ENCODE assay signal across 8 mouse cellular contexts in the genomic region with DNA sequence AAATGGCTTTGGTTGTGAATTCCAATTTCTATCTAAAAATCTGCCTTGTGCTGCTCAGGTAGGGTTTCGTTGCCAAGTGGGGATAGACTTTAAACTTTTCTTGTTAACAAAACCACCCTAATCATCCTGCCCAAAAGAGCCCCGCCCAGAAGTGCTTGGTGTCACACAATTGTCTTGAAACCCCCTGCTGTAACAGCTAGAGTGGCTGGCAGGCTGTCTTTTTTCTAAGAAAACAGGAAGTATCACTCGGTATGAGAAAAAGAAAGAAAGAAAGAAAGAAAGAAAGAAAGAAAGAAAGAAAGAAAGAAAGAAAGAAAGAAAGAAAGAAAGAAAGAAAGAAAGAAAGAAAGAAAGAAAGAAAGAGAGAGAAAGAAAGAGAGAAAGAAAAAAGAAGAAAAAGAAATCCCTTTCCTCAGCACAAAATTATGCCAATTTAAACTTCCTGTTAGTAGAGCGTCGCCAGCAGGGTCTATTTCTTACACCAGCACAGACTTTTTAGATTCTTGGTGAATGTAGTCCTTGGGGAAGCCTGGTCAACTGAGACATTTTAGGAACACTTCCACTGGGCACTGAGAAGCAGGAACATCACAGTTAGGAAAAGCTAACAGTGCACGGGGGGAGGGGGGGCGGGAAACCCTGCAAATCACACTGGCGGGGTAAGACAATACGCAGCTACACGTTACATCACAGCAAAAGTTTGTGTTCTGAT.
DNase-seq lines count a peak whose midpoint lies in the region; ATAC-seq and TF ChIP-seq lines count a peak whose summit lies in the region.

No protein-coding gene starts in this region.

- H3K9ac ChIP-seq in lung, embryonic 15.5 days = peak overlapping the region; percentile 31
- H3K9ac ChIP-seq in forebrain, embryonic 13.5 days = peak overlapping the region; percentile 65
- H3K9ac ChIP-seq in liver, embryonic 13.5 days = peak overlapping the region; percentile 63

- H3K27me3 ChIP-seq in lung, embryonic 15.5 days = no peaks in the 10 kb centered on the region
- no peaks in the 10 kb centered on the region for H3K27me3 ChIP-seq in forebrain, embryonic 13.5 days
- H3K27me3 ChIP-seq in liver, embryonic 13.5 days = no peaks in the 10 kb centered on the region

- DNase-seq in lung, postnatal 36 days = no peak
- no peak for DNase-seq in liver, embryonic 13.5 days
- no peak for DNase-seq in adrenal gland, postnatal 25 days
- DNase-seq in retina, postnatal 1 day = no peak
- DNase-seq in spleen, adult 12 weeks (ENCODE audit: low spot score) = no peak

- peak overlapping the region; percentile 41 for H3K4me3 ChIP-seq in lung, embryonic 15.5 days
- H3K4me3 ChIP-seq in forebrain, embryonic 13.5 days = peak overlapping the region; percentile 43
- peak overlapping the region; percentile 55 for H3K4me3 ChIP-seq in liver, embryonic 13.5 days (replicated peaks)
- H3K4me3 ChIP-seq in olfactory bulb, adult 2 months (ENCODE audit: insufficient read depth, low read depth, low read length) = peak overlapping the region; percentile 41; the same call in 1 of the 2 replicates

- peaks cover 24% of the 10 kb centered on the region for H3K4me1 ChIP-seq in lung, embryonic 15.5 days
- peaks cover 36% of the 10 kb centered on the region for H3K4me1 ChIP-seq in forebrain, embryonic 13.5 days
- peaks cover 88% of the 10 kb centered on the region for H3K4me1 ChIP-seq in liver, embryonic 13.5 days (replicated peaks)
- peaks cover 3% of the 10 kb centered on the region; the same call in 1 of the 2 replicates for H3K4me1 ChIP-seq in olfactory bulb, adult 2 months (ENCODE audit: control insufficient read depth, insufficient read depth, low read length)

- peak overlapping the region; percentile 72 for H3K4me2 ChIP-seq in lung, embryonic 15.5 days
- H3K4me2 ChIP-seq in forebrain, embryonic 13.5 days = peak overlapping the region; percentile 88
- H3K4me2 ChIP-seq in liver, embryonic 13.5 days = peak overlapping the region; percentile 75

- TF ChIP-seq POLR2A in olfactory bulb, adult 2 months (IDR thresholded peaks at IDR 0.05; ENCODE audit: insufficient read depth, low read depth, low read length) = no peak

- no peak overlapping the region for H3K27ac ChIP-seq in lung, embryonic 15.5 days
- H3K27ac ChIP-seq in forebrain, embryonic 13.5 days = no peak overlapping the region
- H3K27ac ChIP-seq in liver, embryonic 13.5 days = peak overlapping the region; percentile 49
- H3K27ac ChIP-seq in olfactory bulb, adult 2 months (ENCODE audit: insufficient read depth, low read depth, low read length) = no peak overlapping the region

- 2% methylated on average over 10 of the region's 10 CpGs for WGBS in lung, embryonic 15.5 days
- WGBS in forebrain, embryonic 13.5 days = 3% methylated on average over 10 of the region's 10 CpGs
- 4% methylated on average over 10 of the region's 10 CpGs for whole genome bisulfite sequencing in liver, embryonic 13.5 days (ENCODE audit: insufficient replicate concordance)
- WGBS in olfactory bulb, adult 2 months = 35% methylated on average over 10 of the region's 10 CpGs

- no peak for TF ChIP-seq CTCF in olfactory bulb, adult 2 months (IDR thresholded peaks at IDR 0.05; ENCODE audit: insufficient read depth, low read depth, low read length)

- no peaks in the 10 kb centered on the region for H3K9me3 ChIP-seq in lung, embryonic 15.5 days
- no peaks in the 10 kb centered on the region for H3K9me3 ChIP-seq in forebrain, embryonic 13.5 days (replicated peaks)
- no peaks in the 10 kb centered on the region for H3K9me3 ChIP-seq in liver, embryonic 13.5 days (replicated peaks)

- ATAC-seq in lung, embryonic 15.5 days (ENCODE audit: borderline replicate concordance, extremely low read depth, low FRiP score, low TSS enrichment) = no peak; the same call in 1 of the 2 replicates
- peak; percentile 19; the same call in 1 of the 2 replicates for ATAC-seq in forebrain, embryonic 13.5 days
- ATAC-seq in liver, embryonic 13.5 days (ENCODE audit: low read depth) = no peak

- H3K36me3 ChIP-seq in lung, embryonic 15.5 days = no peaks in the 10 kb centered on the region
- no peaks in the 10 kb centered on the region for H3K36me3 ChIP-seq in forebrain, embryonic 13.5 days (ENCODE audit: poor library complexity, severe bottlenecking)
- no peaks in the 10 kb centered on the region for H3K36me3 ChIP-seq in liver, embryonic 13.5 days
